Mouse (Mus musculus): ENCODE measurements around the gene Fn1. TPM values are rescaled to one million over a fixed set of nuclear protein-coding genes. Genes with fewer than 3 reads are reported as not detected.

Gene Fn1
- polyA plus RNA-seq, 2 experiments, result 232 to 628 TPM

DNA sequence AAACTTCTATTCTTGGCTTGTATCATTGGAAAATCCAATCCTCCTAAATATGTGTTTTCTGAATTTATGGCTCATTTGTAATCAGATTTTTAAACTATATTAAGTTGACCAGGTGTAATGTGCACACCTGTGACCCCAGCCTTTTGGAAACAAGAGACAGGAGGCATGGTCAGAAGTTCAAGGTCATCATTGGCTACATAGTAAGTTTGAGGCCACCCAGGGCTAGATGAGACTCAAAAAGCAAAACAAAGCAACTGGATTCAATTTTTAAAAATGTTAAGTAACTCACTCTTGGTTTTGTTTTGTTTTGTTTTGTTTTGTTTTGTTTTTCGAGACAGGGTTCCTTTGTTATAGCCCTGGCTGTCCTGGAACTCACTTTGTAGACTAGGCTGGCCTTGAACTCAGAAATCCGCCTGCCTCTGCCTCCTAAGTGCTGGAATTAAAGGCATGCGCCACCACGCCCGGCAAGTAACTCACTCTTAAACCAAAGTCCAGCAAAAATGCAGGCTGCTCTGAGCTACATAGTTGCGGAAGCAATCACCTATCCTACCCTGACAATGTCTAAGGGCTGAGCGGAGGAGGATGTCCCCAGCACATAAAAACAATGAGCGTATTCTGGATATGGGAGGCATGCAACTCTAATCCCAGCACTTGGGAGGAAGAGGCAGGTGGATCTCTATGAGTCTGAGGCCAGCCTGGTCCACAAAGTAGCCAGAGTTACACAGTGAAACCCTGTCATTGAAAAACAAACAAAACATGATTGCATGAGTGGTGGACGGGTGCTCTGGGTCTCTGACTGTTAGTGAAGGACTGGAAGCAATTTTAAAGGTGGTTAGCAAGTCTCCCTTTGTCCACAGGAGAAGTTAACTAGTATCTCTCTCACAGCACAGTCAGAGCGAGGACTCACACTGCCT lies 17.6 kb downstream of the Fn1 start:
- no peak for DNase-seq (ENCODE audit: low spot score)
- Histone ChIP-seq H3K27me3 (ENCODE audit: control insufficient read depth, insufficient read depth, low read length) (no peaks in the 10 kb centered on the region), H3K9me3 (ENCODE audit: control insufficient read depth, low read length) (no peaks in the 10 kb centered on the region), H3K36me3 (ENCODE audit: control insufficient read depth, insufficient read depth, low read length) (peaks cover 82% of the 10 kb centered on the region), H3K4me1 (ENCODE audit: control insufficient read depth, insufficient read depth, low read length) (no peaks in the 10 kb centered on the region), H3K9ac (ENCODE audit: low read depth, low read length, severe bottlenecking) (no peak overlapping the region), H3K4me2 (replicated peaks; ENCODE audit: low read depth, low read length, severe bottlenecking) (no peak overlapping the region), H3K4me3 (replicated peaks; ENCODE audit: low read length) (no peak overlapping the region), H3K27ac (replicated peaks; ENCODE audit: low read depth, low read length) (no peak overlapping the region)
- no peak for ATAC-seq (ENCODE audit: low FRiP score, low read depth)
- WGBS, result 96% methylated on average over 10 of the region's 10 CpGs
- no peak for TF ChIP-seq POLR2A (IDR thresholded peaks at IDR 0.05; ENCODE audit: borderline replicate concordance, extremely low read depth, insufficient read depth, insufficient read length)

DNA sequence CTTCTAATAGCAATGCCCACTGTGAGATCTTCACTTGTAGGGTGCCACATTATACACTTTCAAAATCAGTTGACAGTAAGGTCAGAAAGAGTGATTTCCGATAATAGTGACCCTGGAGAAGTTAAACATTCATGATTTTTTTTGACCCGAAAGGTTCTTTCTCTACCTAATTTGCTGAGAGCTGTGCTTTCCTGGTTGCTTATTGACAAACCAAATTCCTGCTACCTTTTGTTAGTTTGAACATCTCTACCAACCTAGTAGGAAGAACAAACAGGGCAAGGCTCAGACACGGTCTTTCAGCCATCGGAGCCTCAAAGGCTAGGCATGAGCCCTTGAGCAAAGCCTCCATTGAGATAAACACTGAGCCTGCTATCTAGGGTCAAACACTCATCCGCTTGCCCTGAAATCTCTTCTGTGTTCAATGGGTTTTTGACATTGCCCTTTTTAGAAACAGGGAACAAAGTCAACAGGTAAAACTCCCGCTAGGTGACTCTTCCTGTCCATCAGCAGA lies 18.5 kb downstream of the Fn1 start:
- Histone ChIP-seq H3K36me3 (ENCODE audit: control insufficient read depth, insufficient read depth, low read length) (peaks cover 82% of the 10 kb centered on the region), H3K4me2 (replicated peaks; ENCODE audit: low read depth, low read length, severe bottlenecking) (no peak overlapping the region), H3K27me3 (ENCODE audit: control insufficient read depth, insufficient read depth, low read length) (no peaks in the 10 kb centered on the region), H3K27ac (replicated peaks; ENCODE audit: low read depth, low read length) (no peak overlapping the region), H3K4me1 (ENCODE audit: control insufficient read depth, insufficient read depth, low read length) (no peaks in the 10 kb centered on the region), H3K9me3 (ENCODE audit: control insufficient read depth, low read length) (no peaks in the 10 kb centered on the region), H3K9ac (ENCODE audit: low read depth, low read length, severe bottlenecking) (no peak overlapping the region), H3K4me3 (replicated peaks; ENCODE audit: low read length) (no peak overlapping the region)
- DNase-seq (ENCODE audit: low spot score) (no peak), ATAC-seq (ENCODE audit: low FRiP score, low read depth) (no peak)
- no peak for TF ChIP-seq POLR2A (IDR thresholded peaks at IDR 0.05; ENCODE audit: borderline replicate concordance, extremely low read depth, insufficient read depth, insufficient read length)
- WGBS, result 98% methylated on average over 6 of the region's 6 CpGs

DNA sequence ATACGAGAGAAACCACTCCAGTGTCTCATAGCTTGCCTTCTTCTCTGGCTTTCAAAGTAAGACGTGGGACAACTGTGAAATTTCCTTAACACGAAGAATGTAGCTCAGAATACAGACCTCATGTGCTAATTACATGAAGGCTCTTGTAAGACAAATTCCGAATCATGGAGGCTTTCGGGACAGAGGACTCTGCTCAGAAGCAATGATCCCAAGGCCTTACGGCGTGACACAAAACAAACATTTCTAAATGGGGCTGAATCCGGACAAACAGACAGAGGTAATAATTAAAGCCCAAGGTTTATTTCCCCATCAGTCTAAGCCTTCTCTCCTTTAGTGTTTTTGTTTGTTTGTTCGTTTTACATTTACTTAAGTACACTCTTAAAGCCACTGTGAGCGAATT lies 20.6 kb downstream of the Fn1 start:
- Histone ChIP-seq H3K4me1 (ENCODE audit: control insufficient read depth, insufficient read depth, low read length) (no peaks in the 10 kb centered on the region), H3K27me3 (ENCODE audit: control insufficient read depth, insufficient read depth, low read length) (no peaks in the 10 kb centered on the region), H3K36me3 (ENCODE audit: control insufficient read depth, insufficient read depth, low read length) (peaks cover 85% of the 10 kb centered on the region), H3K4me2 (replicated peaks; ENCODE audit: low read depth, low read length, severe bottlenecking) (no peak overlapping the region), H3K27ac (replicated peaks; ENCODE audit: low read depth, low read length) (no peak overlapping the region), H3K9me3 (ENCODE audit: control insufficient read depth, low read length) (no peaks in the 10 kb centered on the region), H3K4me3 (replicated peaks; ENCODE audit: low read length) (no peak overlapping the region), H3K9ac (ENCODE audit: low read depth, low read length, severe bottlenecking) (no peak overlapping the region)
- ATAC-seq (ENCODE audit: low FRiP score, low read depth) (no peak), DNase-seq (ENCODE audit: low spot score) (no peak)
- WGBS, result 93% methylated on average over 10 of the region's 10 CpGs
- TF ChIP-seq POLR2A (IDR thresholded peaks at IDR 0.05; ENCODE audit: borderline replicate concordance, extremely low read depth, insufficient read depth, insufficient read length), result no peak

GRCm38 (mm10) chr1:71631811-71632210 lies 21.2 kb downstream of the Fn1 start:
- H3K36me3 ChIP-seq (ENCODE audit: control insufficient read depth, insufficient read depth, low read length), result peaks cover 85% of the 10 kb centered on the region
- no peak overlapping the region for H3K4me2 ChIP-seq (replicated peaks; ENCODE audit: low read depth, low read length, severe bottlenecking)
- DNase-seq (ENCODE audit: low spot score) (no peak), ATAC-seq (ENCODE audit: low FRiP score, low read depth) (no peak)
- no peaks in the 10 kb centered on the region for H3K4me1 ChIP-seq (ENCODE audit: control insufficient read depth, insufficient read depth, low read length)
- no peak overlapping the region for H3K4me3 ChIP-seq (replicated peaks; ENCODE audit: low read length)
- H3K27ac ChIP-seq (replicated peaks; ENCODE audit: low read depth, low read length), result no peak overlapping the region
- 86% methylated on average over 6 of the region's 6 CpGs for WGBS
- TF ChIP-seq POLR2A (IDR thresholded peaks at IDR 0.05; ENCODE audit: borderline replicate concordance, extremely low read depth, insufficient read depth, insufficient read length), result no peak
- no peaks in the 10 kb centered on the region for H3K27me3 ChIP-seq (ENCODE audit: control insufficient read depth, insufficient read depth, low read length)
- no peaks in the 10 kb centered on the region for H3K9me3 ChIP-seq (ENCODE audit: control insufficient read depth, low read length)
- H3K9ac ChIP-seq (ENCODE audit: low read depth, low read length, severe bottlenecking), result no peak overlapping the region

- no peak for ATAC-seq (ENCODE audit: low FRiP score, low read depth)
- Histone ChIP-seq H3K27ac (replicated peaks; ENCODE audit: low read depth, low read length) (no peak overlapping the region), H3K9me3 (ENCODE audit: control insufficient read depth, low read length) (no peaks in the 10 kb centered on the region), H3K4me3 (replicated peaks; ENCODE audit: low read length) (no peak overlapping the region), H3K36me3 (ENCODE audit: control insufficient read depth, insufficient read depth, low read length) (peaks cover 84% of the 10 kb centered on the region), H3K4me1 (ENCODE audit: control insufficient read depth, insufficient read depth, low read length) (no peaks in the 10 kb centered on the region), H3K9ac (ENCODE audit: low read depth, low read length, severe bottlenecking) (no peak overlapping the region), H3K27me3 (ENCODE audit: control insufficient read depth, insufficient read depth, low read length) (no peaks in the 10 kb centered on the region), H3K4me2 (replicated peaks; ENCODE audit: low read depth, low read length, severe bottlenecking) (no peak overlapping the region)
- 91% methylated on average over 8 of the region's 8 CpGs for WGBS
- no peak for TF ChIP-seq POLR2A (IDR thresholded peaks at IDR 0.05; ENCODE audit: borderline replicate concordance, extremely low read depth, insufficient read depth, insufficient read length)
- DNase-seq (ENCODE audit: low spot score), result no peak
Measured at GRCm38 (mm10) chr1:71630243-71630642, 22.8 kb downstream of the Fn1 start.
